Mouse (Mus musculus): Measurements from ENCODE around the gene 9330182L06Rik.

- TF ChIP-seq POLR2A (IDR thresholded peaks at IDR 0.05; ENCODE audit: low read depth, low read length): no peak
- no peak for TF ChIP-seq CTCF (IDR thresholded peaks at IDR 0.05; ENCODE audit: borderline replicate concordance, insufficient read depth, low read length)
These were observed 73.7 kb downstream of the 9330182L06Rik start for GRCm38 (mm10) chr5:9339511-9340173.
